Mouse (Mus musculus): Measurements from ENCODE around the gene Tnni1.

Tnni1 gene

DNA sequence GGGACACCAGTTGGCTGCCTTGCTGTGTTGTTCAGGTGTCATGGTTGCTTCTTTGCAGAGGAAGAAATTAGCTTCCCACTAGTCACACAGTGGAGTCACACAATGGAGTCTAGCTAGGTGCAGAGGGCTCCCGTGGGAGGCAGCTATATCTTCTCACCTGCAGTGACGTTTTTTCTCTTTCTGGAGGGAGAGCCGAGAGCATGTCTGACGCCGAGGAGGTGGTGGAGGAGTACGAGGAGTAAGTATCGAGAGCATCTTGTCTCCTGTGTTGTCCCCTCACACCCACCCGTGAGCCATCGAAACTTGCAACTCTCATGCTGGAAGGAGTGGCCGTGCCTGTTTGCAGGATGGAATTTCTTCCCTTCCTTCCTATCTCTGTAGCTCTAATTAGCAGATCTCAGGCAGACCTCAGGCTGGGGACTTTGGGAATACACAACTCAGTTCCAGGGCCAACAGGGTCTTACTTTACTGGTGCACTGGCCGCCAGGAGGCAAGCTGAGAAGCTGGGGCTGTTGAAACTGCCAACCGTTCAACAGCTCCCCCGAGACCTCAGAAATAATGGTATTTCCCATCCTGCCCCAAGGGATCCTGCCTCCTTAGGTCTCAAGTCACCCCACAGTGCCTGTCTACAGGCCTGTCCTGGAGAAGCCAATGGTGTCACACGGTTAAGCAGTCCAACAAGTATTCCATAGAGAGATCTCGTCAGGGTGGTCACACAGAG lies 61.6 kb downstream of the Tnni1 start:
- DNase-seq (ENCODE audit: low spot score in 2 of 2): no peak

DNA sequence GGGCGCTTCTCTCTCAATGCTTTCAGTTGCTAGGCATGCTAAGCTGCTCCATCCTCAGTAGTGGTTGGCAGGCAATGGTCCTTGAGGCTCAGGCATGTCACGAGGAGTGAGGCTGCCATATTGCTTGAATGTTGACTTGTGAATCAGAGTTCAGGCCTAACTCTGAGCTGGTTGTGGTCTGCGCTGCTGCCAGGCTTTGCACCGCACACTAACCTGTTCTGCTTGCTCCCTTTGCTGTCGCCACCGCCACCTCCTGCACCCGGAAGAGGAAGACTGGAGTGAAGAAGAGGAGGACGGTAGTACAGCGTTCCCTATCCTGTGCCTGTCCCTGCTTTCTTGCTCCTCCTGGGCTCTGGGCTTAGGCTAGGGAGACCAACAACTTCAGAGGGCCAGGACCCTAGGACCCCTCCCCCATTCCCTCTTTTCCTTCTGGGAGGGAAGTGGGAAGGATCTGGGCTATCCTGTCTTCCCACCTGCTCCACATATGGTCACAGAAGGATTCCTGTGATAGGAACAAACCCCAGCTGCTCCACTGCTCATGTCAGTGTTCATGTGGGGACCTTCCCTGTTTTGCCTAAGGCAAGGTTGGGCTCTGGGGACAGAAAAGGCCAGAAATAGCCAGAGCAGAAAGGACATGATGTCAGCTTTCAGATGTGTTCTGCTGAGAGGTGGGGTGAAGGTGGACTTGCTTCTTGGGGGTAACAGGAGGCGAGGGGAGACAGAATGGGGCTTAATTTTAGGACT lies 64.5 kb downstream of the Tnni1 start:
- no peak for DNase-seq (ENCODE audit: low spot score in 2 of 2)

DNA sequence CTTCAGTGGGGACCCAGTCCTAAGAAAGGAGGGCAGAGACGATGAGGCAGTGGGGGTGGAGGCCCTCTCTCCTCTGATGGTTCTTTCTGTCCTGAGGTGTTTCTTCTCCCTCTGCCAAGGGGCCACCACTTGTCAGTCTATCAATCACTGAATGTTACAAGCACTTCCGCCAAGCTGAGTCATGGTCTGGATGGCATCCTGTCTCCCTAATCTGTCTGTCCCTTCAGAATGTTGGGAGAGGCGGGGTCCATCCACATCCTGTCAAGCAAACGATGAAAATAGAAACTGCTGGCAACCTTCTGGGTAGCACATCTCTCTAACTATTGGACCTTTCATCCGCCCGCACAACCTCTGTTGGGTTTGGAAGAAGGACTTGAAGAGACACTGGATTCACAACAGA lies 65.2 kb downstream of the Tnni1 start:
- no peak for DNase-seq (ENCODE audit: low spot score in 2 of 2)

- no peak for DNase-seq (ENCODE audit: low spot score in 2 of 2)
Measured at GRCm38 (mm10) chr1:135846632-135847031, 67.4 kb downstream of the Tnni1 start.

DNA sequence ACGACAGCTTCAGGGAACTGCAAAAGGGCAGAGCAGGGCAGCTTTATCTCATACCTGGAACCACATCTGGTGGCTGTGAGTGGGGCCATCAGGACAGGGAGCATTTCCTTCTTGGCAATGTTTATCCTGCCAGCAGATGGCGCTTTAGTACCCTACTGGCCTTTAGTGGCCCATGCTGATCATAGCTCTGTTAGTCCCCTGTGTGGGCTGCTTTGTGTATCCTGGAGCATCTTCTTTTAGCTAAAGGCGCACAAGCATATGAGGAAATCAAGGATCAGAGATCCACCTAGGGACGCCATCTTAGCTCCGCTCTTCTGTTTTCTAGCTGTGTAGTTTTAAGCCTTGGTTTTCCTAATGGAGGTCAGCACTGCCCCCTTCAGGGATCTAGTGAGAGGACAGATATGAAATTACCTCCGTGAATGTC lies 67.9 kb downstream of the Tnni1 start:
- no peak for DNase-seq (ENCODE audit: low spot score in 2 of 2)

- no peak for DNase-seq (ENCODE audit: low spot score in 2 of 2)
Measured at GRCm38 (mm10) chr1:135847611-135848351, 68.5 kb downstream of the Tnni1 start.

GRCm38 (mm10) chr1:135850722-135851512 lies 71.7 kb downstream of the Tnni1 start:
- peak in 1 of 2 experiments; percentile 42 for DNase-seq (ENCODE audit: low spot score in 2 of 2)

- DNase-seq (ENCODE audit: low spot score in 2 of 2): no peak
Measured at GRCm38 (mm10) chr1:135852044-135852756, 73.0 kb downstream of the Tnni1 start.

DNA sequence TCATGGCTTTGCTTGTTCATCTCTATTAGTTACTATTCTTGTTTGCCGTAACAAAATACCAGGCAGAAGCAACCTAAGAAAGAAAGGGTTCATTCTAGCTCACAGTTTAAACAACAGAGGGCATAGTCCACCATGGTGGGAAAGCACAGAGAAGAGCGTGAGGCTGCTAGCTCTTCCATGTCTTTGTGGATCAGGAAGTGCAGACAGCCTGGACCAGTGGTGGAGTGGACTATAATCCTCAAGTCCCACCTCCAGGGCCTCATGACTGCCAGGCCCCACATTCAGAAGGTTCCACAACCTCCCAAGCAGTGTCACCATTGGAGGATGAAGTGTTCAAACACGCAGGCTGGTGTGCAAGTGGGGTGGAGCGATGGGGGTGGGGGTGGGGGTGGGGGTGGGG lies 74.0 kb downstream of the Tnni1 start:
- no peak for DNase-seq (ENCODE audit: low spot score in 2 of 2)

DNA sequence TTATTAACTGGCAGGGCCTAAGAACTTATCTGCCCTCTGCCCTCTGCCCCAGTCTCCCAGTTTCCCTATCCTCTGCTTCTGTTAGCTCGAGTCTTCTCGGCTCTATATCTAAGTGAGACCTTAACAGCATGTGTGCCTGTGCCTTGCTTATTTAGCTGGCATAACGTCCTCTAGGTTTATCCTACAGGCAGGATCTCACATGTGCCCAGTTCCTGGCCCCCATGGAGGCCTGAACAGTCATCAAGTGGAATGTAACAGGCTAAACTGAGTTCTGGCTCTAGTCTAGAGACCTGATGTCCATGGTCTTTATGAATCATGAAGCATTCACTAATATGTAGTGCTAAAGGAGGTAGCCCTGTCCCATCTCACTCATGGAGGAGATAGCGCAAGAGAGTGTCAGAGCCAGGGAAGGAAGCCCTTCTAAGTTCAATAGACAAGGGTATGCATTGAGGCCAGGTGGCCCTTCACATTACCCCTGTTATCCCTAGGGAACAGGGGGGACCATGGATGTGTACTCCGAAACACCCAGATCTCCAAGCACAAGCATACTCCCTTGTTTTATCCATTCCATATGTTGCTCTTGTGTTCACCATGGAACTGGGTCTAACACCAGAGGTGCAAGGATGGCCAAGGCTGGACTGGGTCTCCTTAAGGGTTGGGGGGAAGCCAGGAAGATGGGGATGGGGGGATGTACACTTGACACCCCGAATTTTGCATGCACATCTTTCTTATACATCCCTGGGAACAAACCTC lies 75.5 kb downstream of the Tnni1 start:
- no peak for DNase-seq (ENCODE audit: low spot score in 2 of 2)

- DNase-seq (ENCODE audit: low spot score in 2 of 2): no peak
Measured at GRCm38 (mm10) chr1:135855344-135855687, 76.1 kb downstream of the Tnni1 start.

DNA sequence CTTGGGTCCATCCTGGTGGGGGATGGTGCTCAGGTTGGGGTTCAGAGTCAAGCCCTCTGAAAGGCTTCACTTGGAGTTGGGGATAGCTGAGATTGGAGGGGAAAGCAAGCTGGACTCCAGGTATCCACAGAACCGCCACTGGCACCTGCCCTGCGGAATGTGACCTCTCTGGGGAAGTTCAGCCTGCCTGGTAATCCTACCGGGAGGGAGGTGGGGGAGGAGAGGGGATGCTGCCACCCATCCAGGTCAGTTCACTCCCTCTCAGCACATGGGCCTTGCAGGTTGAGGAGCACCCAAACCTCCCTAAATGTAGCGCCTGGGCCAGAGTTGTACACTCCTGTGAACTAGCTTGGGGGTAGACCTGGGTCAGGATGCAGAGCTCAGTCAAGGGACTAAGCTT lies 76.8 kb downstream of the Tnni1 start:
- DNase-seq (ENCODE audit: low spot score in 2 of 2): no peak

- DNase-seq (ENCODE audit: low spot score in 2 of 2): no peak
Measured at GRCm38 (mm10) chr1:135857137-135857775, 78.0 kb downstream of the Tnni1 start.

DNA sequence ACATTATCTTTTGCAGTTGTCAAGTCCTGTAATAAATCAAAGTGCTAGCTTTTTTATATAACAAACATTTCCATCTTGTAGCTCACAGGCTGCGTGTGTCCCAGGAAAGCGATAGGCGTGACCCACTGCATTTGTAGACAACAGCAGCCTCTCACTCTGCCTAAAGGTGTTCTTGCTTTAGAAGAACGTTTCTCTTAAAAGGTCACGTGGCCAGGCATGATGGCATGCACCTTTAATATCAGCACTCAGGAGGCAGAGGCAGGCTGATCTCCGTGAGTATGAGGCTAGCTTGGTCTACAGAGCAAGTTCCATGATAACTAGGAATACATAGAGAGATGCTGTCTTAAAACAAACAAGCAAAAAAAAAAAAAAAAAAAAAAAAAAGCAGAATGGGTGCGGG lies 79.3 kb downstream of the Tnni1 start:
- no peak for DNase-seq (ENCODE audit: low spot score in 2 of 2)
